Mouse (Mus musculus): ENCODE measurements around the gene Ltc4s.
A peak's percentile ranks its signal among the peaks of the same experiment; 100 is the strongest.

GRCm38 (mm10) chr11:50231411-50231810 lies 7.0 kb downstream of the Ltc4s start:
- TF ChIP-seq CTCF (IDR thresholded peaks at IDR 0.05; ENCODE audit: control insufficient read depth, insufficient read depth, insufficient replicate concordance, low read depth, low read length) (peak; percentile 9; the same call in 1 of the 2 replicates), POLR2A (IDR thresholded peaks at IDR 0.05; ENCODE audit: control insufficient read depth, low read depth, low read length) (no peak)

Measured in testis, adult 2 months (tissue).